Mouse (Mus musculus): ENCODE results near the gene Gli3.
A peak's percentile ranks its signal among the peaks of the same experiment; 100 is the strongest.

Gli3 gene

DNA sequence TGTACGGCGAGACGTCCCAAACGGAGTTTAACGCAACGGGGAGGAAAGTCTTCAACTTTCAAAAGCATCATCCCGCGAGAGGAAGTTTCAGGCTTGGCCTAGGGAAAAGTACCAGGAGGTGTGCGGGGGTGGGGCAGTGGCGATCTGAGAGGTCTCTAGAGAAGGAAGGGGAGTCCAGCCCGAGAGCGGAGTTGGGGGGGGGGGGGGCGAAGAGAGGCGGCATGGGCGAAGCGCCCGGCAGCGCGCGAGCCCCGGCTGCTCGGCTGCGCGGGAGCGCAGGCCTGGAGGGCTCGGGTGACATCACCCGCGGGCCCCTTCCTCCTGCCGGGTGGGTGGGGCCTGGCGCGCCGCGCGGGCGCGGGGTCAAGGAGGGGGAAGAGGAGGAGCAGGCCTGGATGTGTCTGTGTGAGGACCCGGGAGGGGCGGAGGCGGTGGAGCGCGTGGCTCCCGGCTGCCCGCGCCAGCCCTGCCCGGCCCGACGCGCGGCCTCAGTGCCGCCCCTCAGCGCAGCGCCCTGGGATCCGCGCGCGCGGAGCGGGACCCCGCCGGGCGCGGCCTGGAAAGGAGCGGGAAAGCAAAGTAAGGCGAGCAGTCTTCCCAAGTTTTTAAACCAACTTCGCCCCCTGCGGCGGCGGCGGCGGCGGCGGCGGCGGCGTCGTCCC lies at the start of gene Gli3:
Gli3 (plus strand) TSS at position 406 of the 662 bp plus-strand sequence.
- DNase-seq = no peak

DNA sequence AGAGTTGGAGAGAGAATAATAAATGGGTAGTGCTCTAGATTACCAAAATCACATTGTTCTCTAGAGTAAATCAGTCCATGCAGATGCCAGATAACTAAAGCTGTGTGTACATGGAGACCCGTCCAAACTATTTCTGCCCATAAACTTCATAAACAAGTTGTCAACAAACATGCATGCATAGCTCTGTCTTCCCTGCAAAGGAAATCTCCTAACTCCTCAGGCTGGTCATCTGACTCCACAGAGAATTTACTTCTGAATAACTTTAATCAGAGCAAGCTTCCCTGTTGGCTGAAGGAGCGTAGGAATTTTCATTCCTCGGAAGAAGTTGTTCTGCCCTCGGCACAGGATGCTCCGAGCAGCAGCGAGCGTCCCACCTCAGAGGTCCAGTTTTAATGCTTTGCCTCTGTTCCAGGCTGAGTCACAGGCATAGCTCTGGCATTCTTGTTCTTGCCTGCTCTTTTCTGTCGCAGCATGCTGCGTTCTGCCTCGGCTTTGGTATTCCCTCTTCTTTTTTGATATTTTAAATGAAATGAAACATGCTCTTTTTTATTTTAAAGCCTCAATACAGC lies 41.8 kb upstream of the Gli3 start:
- DNase-seq = no peak

DNA sequence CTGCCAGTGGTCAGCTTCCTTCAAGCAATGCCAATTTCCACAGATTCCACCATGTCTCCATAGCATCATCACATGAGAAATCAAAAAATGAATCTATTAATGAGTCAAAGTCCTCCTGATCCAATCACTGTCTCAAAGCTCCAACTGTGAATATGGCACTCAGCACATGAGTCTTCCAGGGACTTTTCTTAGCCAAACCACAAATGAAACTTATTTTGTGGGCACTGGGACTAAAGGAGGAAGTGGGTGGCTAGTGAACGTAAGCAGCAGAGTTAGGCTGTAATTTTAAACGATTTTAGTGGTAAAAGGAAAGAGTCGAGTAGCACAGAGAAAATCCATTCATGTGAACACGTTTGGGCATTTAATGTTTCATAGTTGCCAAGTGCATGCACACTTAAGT lies 21.0 kb upstream of the Gli3 start:
- no peak for DNase-seq

DNA sequence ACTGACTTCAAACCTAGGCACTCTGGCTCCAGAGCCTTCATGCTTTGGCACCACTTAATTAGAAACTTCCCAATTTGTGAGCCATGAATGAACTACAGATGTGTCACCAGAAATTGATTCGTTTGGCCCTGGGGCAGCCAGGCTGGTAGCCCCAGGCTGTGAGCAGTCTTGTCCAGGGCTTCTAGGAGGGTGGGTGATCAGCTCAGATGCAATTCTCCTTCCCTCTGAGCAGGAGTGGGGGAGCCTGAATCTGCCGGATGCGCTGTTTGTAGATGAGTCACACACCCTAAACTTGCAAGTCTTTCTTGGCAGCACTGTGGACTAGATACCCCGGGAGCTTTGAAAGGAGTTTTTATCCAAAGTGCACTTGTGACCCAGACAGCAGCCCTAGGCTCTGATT lies 18.7 kb upstream of the Gli3 start:
- no peak for DNase-seq

DNA sequence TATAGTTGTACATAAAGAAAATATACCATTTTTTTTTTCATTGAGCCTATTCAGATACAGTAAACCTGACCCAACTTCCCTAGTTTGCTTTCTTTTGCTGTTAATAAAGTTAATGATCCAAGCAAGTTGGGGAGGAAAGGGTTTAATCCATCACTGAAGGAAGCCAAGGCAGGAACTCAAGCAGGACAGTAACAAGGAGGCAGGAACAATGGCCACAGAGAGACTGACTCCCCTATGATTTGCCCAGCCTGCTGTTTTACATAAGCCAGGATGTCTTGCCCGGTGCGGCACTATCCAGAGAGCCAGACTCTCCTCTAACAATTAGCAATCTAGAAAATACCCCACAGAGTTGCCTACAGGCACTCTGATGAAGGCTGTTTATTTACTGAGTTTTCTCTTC lies 17.4 kb upstream of the Gli3 start:
- no peak for DNase-seq

DNA sequence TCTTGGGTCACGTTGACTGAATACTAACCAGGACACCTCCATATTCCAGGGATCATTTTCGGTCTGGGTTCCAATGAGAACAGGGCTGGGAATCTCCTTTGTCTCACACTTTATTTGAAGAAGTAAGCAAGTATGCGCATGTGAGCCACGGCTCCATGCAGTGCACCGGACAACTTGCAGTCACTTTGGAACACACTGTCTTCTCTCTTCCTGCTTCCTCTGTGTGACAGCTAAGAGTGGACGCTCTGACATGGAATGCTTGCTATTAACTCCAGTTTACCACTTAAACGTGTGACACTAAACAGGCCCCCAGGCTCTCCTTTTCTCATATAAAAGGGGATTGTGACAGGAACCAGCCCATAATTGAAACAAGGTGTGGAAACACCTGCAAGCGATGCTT lies 17.0 kb upstream of the Gli3 start:
- DNase-seq = no peak

DNA sequence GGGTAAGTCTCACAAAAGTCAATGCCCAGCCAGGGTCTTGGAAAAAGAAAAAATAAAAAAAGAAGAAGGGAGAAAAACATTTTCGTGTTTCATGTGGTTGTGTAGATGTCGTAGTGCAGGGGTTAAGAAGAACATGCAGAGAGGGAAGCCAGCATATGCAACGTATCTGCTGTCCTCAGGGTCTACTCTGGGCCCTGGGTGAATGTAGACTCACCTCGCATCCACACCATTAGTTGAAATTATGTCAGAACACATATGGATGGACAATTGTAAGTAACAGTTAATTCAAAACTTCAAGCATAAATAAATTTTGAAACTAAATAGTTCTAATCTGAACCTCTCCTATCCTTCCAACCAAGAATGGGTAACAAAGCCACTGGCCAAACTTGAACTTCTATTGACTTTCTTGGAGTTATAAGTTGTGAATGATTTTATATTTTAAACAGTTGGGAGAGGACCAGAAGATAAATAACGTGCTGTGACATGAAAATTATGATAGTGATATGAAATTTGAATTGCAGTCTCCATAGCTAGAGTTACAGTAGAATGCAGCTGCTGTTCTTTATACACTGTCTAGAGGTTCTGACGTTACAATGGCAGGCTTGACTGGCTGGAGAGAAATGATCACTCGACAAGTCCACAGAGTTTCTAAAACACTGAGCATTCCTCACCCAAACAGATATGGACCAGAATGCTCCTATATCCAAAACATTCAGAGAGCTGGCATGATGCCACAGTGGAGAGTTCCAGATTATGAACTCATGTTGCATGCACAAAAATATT lies 16.1 kb upstream of the Gli3 start:
- no peak for DNase-seq

DNA sequence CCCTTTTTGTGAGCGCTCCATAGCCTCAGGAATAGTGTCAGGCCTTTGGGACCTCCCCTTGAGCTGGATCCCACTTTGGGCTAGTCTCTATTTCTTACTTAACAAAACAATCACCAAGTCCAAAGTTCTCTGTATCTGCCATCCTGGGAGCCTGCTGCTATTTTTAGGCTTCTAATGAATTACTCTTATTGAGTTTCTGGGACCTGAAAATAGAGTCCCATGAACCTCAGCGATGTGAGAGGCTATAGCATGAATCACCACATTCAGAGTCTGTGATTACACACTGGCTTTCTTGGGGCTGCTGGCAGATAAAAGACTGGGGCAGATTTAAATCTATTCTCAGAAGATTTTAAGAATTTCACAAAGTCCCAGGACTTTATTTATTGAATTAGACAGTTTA lies 12.1 kb upstream of the Gli3 start:
- DNase-seq = no peak

DNA sequence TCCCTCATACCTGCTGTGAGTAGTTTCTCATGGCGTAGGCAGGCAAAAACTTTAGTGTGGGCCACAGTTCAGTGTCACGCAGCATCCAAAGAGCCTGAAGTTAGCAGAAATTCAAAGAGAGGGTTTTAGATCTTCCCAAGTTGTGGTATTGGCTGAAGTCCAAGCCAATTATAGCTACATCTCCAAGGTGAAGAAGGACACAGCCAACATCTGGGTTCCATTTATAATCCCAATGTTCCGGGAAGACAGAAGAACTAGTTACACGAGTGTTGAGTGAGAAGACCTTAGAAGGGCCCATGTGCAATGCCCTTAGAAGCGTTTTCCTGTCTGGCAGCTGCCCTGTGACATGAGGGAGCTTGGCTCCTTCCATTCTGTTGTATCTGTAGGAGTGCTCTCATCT lies 5.2 kb upstream of the Gli3 start:
- no peak for DNase-seq

DNA sequence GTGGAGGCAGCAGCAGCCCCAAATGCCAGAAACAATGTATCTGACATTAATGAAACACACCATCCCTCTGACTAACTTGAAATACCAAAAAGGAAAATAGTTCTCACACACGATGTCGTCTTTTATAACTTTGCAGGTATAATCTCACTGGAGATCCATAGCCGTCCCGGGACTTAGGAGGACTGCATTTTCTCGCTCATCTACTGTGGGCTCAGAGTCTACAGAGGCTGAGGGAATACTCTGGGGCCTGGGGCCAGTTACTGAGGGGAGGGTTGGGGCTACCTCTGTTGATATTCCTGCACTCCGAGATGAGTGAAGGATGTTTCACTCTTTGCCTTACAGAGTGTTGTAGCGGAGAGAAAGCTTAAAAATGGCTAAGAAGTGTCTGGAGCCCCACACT lies 1.1 kb upstream of the Gli3 start:
- DNase-seq = no peak

DNA sequence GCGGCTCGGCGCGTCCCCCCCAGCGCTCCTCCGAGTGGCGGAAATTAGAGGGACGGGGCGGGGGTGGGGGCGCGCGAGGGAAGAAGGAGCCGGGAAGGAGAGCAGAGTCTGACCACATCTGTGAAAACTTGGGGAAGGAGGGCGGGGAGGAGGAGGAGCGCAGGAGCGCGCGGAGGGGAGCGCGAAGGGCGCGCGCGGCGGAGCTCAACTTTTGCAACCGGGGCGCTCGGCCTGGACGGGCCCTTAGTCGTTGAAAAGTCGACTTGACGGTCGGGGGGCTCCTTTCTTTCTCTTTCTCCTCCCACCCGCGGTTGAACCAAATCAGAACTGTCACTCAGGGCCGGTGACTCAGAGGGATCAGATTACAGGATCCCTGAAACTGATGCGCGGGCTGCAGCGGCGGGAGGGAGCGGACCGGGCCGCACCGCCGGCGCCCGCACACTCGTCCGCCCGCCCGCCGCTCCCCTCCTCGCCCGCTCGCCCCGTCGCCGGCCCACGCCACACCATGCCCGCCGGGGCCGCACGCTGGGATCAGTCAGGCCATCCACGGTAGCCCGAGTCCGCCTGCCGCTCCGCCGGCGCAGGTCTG lies 551 bp downstream of the Gli3 start:
- DNase-seq = peak; percentile 2

DNA sequence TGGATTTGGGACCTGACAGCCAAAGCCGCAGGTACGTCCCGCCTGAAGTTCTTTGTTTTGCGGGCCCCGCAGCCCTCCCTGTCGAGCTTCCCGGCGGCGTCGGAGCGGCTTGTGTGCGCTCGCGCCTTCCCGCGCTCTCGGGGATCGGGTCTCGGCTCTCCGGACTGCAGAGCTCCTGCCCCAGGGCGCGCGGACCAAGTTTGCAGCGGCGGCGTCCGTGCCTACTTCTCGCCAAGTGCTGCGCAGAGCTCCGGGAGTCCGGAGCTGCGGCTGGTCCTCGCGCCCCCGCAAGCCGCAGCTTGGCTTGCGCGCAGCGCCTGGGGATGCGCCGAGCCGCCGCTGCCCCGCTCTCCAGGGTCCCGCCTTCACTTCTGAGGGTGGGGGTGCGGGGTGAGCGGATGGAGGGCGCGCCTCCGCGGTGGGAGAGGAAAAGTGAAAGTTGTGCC lies 1.1 kb downstream of the Gli3 start:
- no peak for DNase-seq

DNA sequence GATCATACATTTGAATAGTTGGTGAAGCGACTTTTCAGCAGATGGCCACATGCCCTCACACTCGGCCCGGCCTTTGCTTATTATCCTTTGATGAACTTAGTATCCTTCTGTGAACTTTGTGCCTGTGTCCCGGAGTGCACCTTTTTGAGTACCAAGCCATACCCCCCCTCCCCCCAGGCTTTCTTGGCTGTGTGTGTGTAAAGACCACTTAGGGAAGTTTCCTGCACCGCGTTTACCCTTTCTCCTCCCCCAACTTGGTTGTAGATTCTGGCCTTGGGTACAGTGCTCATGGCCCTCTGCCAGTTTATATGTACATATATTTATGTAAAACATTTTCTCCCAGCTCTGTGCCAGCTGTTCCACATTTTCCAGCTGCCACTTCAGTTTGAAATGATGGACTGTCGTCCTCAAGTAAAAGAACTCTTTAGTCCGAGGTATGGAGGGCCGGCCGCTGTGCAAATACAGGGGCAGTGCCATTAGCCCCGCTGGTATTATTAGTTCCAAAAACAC lies 1.8 kb downstream of the Gli3 start:
- no peak for DNase-seq

DNA sequence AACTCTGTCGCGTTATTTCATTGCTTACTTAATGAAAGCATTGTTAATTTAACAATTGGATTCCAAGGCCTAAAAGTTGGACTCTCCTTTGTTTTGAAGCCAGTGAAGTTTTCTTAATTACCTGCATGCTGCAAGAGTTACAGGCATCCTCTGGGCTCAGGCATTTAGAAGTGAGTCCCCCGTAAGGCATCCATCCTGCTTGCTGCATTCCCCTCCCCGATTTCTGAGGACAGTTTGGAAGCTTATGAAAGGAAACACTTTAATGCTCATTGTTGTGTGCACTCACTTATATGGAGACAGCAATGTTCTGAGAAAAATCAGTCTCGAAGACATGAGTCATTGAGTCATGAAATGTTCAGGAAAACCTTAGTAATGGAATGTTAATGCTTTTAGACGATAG lies 3.5 kb downstream of the Gli3 start:
- DNase-seq = no peak

DNA sequence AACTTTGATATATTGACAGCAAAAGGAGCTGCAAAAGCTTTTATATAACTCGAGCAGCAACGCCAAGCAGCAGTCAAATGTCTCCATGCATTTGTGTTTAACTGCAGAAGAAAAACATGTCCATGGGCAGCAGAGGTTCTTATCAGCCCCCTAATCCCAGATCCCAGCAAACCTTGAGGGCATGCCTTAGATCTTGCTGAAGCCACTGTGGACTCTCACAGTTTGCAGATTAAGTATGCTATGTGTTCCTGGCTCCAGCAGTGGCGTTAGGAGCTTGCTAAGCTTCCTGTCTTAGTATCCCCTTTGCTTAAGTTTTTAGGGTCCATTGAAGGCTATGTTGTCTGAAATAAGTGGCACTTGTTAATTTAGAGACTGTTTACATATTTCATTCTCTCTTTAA lies 4.4 kb downstream of the Gli3 start:
- no peak for DNase-seq

DNA sequence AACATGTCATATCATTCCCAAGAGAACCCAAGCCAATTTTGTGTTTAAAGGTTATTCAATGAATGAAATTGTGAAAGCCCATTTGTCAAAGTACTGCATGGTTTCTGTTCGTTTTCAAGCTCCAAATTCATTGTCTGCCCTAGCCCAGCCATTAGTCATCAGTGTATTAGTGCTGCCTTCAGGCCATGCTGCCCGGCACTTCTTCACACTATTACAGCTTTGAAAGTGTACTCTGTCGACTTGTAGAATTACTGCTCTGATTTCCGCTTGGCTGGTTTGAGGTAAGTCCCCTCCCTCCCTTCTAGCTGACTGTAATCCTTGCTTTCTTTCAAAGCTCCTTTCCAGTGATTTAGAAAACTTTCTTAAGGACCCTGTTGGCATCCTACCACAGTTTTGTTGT lies 5.4 kb downstream of the Gli3 start:
- no peak for DNase-seq

DNA sequence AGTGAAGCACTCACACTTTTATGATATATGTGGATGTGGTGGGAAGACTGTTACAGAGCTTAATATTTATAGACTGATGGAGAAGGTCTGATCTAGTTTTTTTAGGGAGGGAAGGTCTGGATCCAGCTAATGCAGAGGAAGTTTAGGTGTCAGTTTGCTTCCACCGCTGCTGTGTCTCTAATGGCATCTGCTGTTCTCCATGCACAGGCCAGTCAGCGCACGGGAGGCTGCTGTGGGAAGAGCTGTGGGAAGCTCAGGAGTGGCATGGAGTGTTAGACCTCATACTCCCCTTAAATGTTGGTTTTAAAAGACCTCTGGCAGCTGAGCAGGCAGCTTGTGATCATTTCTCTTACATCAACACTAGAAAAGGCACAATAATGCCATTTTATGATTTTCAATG lies 7.0 kb downstream of the Gli3 start:
- no peak for DNase-seq

DNA sequence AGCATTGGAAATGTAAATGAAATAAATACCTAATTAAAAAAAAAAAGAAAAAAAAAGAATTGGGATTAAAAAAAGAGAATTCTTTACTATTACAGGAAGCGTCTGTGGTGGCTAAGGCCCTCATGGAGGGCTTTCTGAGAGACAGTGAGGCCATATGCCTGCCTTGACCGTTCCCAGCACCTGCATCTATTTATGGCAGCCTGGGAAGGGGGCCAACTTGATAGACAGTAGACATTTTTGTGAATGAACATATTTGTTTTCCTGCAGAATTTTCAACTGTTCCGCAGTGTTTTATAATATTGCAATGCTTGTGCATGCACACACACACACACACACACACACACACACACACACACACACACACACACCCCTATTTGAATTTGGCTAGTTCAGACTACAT lies 9.7 kb downstream of the Gli3 start:
- no peak for DNase-seq

DNA sequence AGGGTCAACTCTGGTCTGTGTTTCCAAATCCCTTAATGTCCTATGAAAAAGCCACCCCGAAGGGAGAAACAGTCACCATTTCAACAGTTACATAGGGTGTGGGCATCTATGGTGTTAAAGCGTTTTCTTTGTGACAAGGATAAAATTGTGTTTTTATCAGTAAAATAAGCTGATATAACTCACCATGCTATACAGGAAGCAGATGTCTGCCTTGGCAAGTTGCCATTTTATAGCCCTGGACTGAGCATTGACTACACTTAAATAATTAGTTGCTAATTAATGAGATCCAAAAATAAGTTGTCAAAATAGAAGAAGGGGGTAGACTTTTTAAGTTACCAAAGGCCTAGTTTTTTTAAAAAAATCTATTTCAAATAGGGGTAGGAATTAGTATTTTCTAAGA lies 11.4 kb downstream of the Gli3 start:
- no peak for DNase-seq

DNA sequence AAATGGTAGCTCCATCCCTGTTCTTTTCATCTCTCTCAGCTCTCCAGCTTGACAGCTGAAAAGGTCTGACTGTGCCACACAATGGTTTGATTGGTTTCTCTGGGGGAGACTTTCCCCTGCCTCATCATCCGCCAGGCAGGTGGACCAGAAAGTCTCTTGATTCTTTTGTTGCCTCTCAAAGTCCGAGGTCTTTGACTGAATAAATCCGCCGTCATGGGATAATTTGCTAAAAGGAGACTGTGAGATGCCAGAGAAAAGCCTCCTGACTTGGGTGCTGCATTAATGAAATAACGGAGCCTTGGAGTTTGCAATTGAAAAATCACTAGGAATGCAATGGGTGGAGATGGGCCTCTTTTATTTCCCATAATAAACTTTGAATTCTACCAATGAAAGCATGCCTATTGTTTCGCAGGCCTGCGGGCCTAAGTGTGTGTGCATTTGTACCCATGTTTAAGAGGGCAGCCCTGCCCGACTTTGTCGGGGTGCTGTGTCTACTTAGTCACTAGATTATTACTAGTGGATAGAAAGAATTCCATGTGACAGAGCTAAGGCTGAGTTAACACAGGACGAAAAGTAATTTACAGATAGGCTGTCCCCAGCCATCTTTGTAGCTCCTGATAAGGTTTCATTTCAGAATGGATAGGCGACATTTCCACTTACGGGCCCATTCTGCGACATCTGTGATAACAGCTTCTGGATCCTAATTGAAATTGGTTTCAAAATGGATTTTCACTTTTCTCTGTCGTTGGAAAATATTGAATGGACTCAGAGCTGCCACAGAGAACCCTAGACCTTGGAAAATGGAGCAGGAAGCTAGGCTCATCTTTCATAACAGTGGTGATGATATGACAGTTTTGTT lies 23.2 kb downstream of the Gli3 start:
- DNase-seq = no peak

DNA sequence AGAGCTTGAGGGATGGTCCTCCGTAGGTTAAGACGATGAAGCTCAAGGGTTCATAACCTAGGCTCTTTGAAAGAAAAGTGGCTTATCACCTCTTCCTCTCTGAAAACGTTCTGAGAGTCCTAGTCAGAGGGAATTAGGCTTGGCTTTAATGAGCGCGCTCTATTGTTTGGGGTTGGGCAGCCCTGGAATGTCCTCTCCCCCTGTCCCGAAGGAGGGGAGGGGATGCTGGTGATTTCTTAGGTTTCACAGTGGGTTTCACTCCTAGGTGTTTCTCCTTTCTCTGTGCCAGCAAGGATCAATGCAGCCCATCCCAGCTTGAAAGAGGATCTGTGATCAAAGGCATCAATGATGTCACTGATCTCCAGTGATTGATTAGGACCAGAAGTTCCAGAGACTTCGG lies 24.3 kb downstream of the Gli3 start:
- DNase-seq = no peak

DNA sequence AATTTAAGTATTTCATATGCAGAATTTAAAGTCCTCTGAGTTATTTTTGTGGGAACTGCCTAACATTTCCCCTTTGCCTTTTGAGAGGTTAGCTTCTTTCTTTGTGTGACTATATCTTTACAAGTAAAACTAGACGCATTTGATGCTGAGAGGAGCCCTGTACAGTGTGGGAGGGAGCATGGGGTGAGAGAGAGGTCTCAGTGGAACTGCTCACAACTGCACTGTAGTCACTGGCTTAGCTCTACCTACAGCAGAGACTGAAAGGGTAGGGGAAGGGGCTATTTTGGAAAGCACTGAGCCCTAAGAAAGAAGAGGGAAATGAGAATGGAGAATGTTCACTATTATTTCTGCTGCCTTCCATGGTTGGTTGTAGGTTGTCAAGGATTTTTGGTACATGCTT lies 25.0 kb downstream of the Gli3 start:
- DNase-seq = no peak

DNA sequence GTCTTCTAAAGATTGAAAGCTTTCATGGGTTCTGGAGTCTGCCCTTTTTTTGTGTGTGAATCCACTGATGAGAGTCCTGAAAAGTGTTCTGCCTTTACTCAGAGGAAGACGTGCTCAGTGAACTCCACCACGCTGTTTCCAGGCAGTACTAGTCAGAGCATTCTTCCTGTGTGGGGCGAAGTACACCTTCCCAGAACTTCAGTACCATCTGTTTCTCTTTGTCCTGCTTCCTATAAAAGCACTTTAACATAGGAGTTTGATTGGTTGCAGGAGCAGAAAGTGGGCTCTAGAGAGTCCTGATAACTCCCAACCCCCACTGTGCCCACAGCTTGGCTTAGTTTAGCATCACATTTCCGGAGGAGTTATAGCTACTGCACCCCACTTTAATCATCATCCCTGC lies 32.8 kb downstream of the Gli3 start:
- no peak for DNase-seq

Measured in thymus, postnatal 14 days (tissue).